Mouse (Mus musculus): ENCODE measurements around the gene Arpp21.

Gene Arpp21

DNA sequence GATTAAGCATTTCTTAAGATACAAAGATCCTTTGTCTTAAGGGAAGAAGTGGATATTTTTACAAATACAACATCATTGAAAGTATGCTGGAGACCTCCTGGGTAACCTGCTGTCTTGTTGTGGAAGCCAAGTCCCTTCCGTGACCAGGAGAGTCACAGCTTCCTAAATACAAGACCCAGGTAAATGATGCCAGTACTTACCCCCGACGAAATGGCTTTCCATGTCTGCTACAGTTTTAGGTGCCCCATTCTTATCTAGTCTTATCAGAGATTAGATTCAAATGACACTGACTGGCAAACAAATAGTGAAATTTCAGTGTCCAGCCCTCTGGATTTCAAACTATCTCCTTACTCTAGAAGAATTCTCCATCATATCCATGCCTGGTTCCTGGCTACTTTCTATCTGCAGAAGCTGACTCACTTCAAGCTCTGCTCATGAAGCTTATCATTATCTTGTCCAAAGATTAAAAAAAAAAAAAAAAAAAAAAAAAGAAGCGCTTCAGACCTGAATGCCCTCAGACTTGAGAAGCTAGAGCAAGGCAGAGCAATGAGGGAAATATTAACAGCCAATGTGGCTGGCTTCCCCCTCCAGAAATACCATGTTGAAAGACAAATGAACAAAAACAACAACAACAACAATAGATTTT lies 4.9 kb downstream of the Arpp21 start:
- DNase-seq (ENCODE audit: low read depth), result no peak

DNA sequence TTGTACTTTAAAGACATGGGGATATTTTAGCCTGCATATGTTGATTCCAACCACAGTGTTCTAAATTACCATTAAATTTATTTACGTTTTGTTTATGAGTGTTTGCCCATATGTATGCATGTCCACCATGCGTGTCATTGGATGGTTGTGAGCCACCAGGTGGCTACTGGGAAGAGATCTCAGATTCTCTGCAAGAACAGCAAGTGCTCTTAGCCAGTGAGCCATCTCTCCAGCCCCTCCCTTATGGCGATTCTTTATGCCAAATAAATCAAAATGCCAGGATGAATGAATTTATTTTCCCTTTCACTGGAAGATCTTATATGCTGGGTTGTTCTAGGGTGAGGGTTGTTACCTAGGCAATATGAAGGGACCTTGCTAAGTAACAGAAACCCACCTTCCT lies 7.3 kb downstream of the Arpp21 start:
- no peak for DNase-seq (ENCODE audit: low read depth)

DNA sequence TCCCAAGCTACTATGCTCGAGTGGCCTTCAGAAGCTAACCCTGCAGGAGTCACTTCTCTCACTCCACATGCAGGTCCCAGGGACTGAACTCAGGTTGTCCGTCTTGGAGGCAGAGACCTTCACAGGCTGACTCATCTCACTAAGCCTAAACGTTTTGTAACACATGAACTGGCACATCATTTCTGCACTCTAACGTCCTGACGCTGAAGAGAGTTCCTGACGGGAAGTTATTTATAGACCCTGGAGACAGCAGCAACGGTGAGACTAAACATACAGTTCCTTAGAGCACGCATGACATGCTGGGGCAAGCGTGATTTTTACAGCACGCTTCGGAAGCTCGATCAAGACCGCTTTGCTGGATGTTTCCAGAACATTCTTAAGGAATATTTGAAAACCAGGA lies 8.6 kb downstream of the Arpp21 start:
- peak; percentile 43 for DNase-seq (ENCODE audit: low read depth)

GRCm38 (mm10) chr9:112226511-112226910 lies 9.2 kb downstream of the Arpp21 start:
- peak; percentile 53 for DNase-seq (ENCODE audit: low read depth)

- peak; percentile 43 for DNase-seq (ENCODE audit: low read depth)
Measured at GRCm38 (mm10) chr9:112225046-112225445, 10.7 kb downstream of the Arpp21 start.

DNA sequence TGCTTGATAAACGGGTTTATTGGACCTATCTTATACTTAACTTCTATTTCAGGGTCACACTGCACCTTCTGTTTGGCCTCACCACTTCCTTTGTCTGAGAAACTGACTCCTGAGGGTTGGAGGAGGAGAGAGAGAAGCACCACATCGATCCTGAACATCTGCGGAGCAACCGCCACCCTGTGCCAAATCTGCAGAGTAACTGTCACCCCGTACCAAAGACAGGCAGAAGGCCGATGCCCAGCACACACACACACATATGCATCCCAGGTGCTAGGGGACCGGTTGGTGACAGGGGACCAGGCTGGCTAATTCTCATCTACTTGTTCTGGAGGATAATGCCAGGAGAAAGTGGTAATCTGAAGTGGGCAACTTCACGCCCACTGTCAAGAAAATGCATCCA lies 16.4 kb downstream of the Arpp21 start:
- DNase-seq (ENCODE audit: low read depth), result no peak

- DNase-seq (ENCODE audit: low read depth), result no peak
Measured at GRCm38 (mm10) chr9:112218237-112218636, 17.5 kb downstream of the Arpp21 start.

GRCm38 (mm10) chr9:112217161-112217560 lies 18.6 kb downstream of the Arpp21 start:
- DNase-seq (ENCODE audit: low read depth), result peak; percentile 30

DNA sequence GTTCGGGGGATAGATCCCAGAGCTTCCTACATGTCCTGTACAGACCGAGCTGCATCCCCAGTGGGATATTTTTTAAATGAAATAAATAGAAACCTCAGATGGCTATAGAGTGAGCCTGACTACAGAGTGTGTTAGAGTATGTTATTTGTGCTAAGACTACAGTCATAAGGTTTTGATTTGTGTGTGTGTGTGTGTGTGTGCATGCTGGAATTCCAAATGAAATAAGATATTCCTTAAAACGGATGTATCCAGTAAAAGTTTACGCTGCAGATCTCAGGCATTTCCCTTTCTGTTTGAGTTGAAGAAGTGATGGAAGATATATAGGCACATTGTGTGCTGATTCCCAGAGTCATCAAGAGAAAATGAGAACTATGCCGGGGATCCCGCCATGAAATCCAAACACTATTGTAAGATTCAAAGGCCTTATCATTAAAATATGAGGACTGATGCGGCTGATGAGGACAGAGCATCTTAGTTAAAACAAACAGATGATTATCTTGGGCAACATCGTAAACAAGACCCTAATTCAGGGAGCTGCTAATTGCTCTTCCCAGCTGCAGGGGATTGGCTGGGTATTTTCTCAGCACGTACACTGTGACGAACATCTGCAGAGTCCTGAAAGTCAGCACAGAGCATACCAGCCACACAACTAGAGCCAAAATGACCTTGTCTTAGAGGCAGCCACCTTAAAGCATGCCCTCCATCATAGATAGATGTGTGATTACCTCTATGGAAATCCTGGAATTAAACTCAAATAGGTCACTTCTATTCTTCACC lies 20.5 kb downstream of the Arpp21 start:
- DNase-seq (ENCODE audit: low read depth), result no peak

DNA sequence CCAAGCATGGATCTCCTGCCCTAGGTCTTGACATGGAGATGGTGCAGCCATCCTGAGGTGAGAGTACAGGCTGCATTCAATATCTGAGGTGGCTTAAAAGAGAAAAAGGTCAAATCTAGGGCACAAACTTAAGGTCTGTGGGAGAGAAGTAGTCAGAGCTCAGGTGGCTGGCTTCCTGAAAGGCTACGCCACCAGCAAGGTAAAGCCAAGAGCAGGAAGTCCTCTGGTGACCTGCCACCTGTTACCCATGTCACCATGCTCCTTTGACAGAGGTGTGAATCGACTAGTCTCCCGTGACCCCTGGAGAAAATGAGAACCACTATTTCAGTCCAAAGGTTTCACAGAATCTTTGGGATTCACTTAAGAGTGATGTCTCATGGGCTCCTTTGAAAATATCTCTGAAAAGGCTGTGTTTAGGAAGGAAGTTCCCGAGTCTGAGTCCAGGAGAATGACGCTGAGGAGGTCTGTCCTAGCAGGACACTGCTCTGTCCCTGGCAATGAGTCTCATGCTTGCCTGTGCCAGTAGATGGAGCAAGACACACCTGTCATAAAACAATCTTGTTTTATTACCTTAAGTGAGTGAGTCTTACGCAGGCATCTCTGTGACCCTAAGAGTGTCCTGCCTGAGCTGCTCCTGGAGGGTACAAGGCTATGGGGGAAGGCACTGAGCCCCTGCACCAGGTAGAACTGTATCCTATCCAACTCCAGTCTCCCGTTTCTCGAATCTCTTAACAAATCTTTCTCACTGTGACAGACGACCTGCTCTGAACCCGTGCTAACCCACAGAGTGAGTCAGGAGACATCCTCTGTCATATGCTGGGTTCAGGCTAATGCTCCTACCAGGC lies 22.1 kb downstream of the Arpp21 start:
- peak; percentile 66 for DNase-seq (ENCODE audit: low read depth)

- DNase-seq (ENCODE audit: low read depth), result no peak
Measured at GRCm38 (mm10) chr9:112209803-112210202, 25.9 kb downstream of the Arpp21 start.

- DNase-seq (ENCODE audit: low read depth), result peak; percentile 72
Measured at GRCm38 (mm10) chr9:112207767-112208166, 28.0 kb downstream of the Arpp21 start.

GRCm38 (mm10) chr9:112198296-112198695 lies 37.4 kb downstream of the Arpp21 start:
- DNase-seq (ENCODE audit: low read depth), result no peak

GRCm38 (mm10) chr9:112194049-112194448 lies 41.7 kb downstream of the Arpp21 start:
- DNase-seq (ENCODE audit: low read depth), result no peak

DNA sequence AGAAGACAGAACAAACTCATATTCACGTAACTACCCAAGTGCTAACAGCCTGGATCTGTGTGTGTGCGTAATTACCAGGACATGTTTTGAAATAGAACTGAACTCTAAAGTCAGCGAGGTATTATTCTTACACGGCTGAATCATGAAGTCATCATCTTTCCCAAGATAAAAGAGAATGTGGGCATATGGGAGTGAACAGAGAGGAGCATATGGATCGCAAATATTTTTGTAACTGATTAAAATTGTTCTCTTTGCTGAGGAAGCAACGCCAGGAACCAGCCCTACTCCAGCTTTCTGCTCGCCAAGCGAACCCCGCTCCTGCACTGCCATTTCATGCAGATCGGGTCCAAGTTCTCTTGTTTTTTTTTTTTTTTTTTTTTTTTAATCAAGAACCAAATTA lies 46.3 kb downstream of the Arpp21 start:
- no peak for DNase-seq (ENCODE audit: low read depth)

- no peak for DNase-seq (ENCODE audit: low read depth)
Measured at GRCm38 (mm10) chr9:112188358-112188893, 47.3 kb downstream of the Arpp21 start.

DNA sequence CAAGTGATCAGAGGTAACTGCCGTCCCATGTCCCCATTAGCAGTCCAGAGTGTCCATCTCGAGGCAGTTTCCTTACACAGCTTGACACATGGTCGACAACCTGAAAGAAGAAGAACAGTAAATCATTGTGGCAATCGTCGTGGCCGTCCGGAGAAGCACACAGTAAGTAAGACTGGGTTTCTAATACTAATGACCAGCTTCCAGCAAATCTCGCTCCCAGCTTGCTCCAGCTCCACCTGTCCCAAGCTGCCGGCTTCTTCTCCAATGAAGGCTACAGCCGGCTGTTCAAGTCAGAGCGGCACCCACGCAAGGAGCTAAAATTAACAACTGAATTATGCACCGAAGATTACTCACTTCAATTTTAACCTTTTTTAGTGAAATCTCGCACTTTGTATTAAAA lies 48.1 kb downstream of the Arpp21 start:
- no peak for DNase-seq (ENCODE audit: low read depth)

DNA sequence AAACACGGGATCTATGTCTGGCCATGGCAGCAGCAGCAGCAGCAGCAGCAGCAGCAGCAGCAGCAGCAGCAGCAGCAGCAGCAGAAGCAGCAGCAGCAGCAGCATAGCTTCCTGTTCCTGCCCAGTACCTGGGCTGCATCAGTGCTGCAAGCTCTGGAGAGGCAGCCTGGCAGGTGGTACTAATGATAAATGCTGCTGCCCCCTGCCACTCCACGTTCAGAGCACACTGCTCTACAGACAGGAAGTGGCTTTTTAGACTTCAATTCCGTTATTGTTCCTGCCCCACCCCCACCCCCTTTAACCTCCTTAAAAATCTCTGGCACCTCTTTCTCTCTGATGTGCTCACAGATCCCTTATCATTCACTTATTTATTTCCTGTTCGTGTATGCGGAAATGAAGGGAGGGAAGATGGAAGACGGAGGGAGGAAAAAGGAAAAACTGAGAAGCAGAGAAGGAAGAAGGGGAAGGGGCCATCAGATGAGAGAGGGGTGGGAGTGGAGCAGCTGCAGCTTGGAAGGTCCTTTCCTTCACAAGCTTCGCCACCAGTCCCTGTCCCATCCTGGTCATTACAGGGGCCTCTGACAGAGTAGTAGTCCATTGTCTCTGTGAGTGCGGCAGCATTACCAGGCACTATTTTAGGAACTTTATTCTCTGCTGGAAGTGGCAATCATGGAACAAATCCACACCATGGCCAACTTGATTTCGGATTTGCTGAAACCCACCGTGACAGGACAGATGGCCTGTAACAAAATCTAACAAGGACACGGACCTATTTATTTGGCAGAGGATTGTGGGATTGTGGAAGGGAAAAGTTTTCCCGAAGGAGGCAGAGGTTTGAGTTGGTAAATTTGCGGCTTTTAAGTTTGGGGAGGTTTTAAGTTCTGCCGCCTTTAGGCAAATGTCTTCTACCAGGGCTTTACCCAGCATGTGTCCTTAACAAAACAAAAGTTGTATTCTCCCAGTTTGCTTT lies 49.1 kb downstream of the Arpp21 start:
- peak; percentile 70 for DNase-seq (ENCODE audit: low read depth)

DNA sequence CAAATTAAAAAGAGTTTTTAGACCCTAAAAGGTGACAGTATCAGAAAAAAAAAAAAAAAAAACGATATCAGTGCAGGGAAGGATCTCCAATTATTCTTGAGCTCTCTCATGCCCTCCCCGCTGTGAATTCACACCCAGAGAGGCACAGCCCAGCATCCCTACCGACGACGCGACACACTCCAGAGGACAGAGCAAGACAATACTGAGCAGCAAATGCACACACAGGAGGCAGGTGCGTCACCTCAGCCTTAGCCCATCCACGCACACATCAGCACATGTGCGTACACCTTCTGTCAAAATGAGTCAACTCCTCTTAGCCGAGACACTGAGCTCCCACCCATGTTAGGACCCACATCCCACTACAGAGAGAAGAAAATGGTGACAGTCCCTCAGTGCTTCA lies 50.0 kb downstream of the Arpp21 start:
- no peak for DNase-seq (ENCODE audit: low read depth)

DNA sequence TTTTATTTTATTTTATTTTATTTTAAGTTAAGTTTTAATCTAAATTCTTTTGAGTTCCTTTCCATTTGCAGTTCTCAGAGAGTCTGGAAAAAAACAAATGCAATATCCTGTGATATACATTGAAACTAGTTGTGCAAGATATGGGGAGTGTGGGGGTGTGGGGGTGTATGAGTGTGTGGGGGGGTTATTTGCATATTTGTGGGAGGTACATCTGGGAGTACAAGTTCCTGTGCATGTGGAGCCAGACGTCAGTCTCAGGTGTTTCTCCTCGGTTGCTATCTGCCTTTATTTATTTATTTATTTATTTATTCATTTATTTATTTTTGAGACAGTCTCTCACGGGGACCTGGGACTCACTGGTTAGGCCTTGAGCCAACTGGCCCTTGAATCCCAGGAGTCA lies 53.0 kb downstream of the Arpp21 start:
- no peak for DNase-seq (ENCODE audit: low read depth)

DNA sequence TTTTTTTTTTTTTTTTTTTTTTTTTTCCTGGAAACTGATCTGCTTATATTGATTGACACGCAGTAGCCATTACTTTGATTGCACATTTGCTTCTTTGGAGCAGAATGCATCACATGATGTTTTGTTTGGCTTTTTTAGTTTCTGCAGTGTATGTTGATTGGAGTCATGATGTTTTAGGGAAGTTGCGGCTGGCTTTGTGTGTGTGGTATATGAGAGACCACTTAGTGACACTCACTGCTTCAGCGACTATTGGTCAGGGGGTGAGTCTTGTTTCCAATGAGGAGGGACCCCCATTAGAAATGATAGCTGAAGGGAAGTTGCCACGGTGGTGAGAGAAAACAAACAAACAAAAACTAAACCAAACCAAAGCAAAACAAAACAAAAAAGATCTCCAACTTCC lies 55.7 kb downstream of the Arpp21 start:
- no peak for DNase-seq (ENCODE audit: low read depth)
